Mouse (Mus musculus): Measurements from ENCODE around the gene F13a1. TPM values are rescaled to one million over a fixed set of nuclear protein-coding genes. Genes with fewer than 3 reads are reported as not detected.

F13a1 gene
- polyA plus RNA-seq, 1 experiment from 2014 or later, result 12.0 TPM

- no peak overlapping the region for H3K4me3 ChIP-seq (ENCODE audit: low read length)
- H3K4me2 ChIP-seq (ENCODE audit: low read depth, low read length), result no peak overlapping the region
- no peaks in the 10 kb centered on the region for H3K27me3 ChIP-seq (ENCODE audit: control insufficient read depth, insufficient read depth, low read length)
- H3K27ac ChIP-seq (ENCODE audit: low read length), result no peak overlapping the region
- ATAC-seq (replicated peaks; ENCODE audit: extremely low read depth, insufficient read depth, low FRiP score), result no peak
- H3K9ac ChIP-seq (ENCODE audit: low read length), result no peak overlapping the region
- H3K36me3 ChIP-seq (ENCODE audit: control insufficient read depth, insufficient read depth), result no peaks in the 10 kb centered on the region
- peaks cover 6% of the 10 kb centered on the region; the same call in 1 of the 2 replicates for H3K4me1 ChIP-seq (ENCODE audit: control insufficient read depth, insufficient read depth, low read length)
- H3K9me3 ChIP-seq (replicated peaks; ENCODE audit: control insufficient read depth, low read length), result no peaks in the 10 kb centered on the region
- 43% methylated on average over 4 of the region's 4 CpGs for WGBS
Observed at GRCm38 (mm10) chr13:36988392-36988791, 61.7 kb downstream of the F13a1 start.

DNA sequence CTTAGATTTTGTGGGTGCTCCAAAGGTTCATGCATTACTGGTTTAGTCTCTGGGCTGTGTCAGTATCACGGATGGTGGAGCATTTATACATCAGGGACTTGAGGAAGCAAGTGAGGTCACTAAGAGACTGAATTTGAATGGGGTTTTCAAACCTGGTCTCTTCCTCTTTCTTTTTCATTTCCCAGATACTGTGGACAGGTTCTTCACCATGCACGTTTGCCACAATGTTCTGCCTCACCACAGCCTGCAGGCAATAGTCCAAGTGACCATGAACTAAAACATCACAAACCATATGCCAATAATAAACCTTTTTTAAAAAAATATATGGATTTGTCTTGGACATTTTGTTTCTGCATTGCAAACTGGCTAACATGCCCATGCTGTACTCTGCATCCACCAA is 77.0 kb downstream of the F13a1 start:
- ATAC-seq (replicated peaks; ENCODE audit: extremely low read depth, insufficient read depth, low FRiP score), result no peak
- H3K9me3 ChIP-seq (replicated peaks; ENCODE audit: control insufficient read depth, low read length), result no peaks in the 10 kb centered on the region
- 74% methylated on average over 2 of the region's 2 CpGs for WGBS

DNA sequence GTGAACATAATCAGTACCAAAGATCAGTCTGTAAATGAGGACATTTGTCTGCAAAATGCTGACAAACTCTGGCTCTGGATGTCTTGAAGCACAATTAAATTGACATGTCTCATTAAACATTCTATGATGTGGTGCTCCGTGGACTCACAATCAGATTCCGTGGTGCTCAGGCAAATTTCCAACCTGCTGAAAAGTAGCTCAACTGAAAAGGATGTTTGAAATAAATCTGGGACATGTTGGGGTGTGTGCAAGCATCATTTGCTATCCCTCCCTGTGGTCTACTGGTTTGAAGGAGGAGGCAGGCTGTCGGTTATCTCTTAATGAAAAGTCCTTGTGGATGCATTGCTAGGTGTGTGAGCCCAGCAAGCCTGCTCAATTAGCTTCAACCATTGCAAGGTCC is 77.8 kb downstream of the F13a1 start:
- no peak overlapping the region for H3K4me3 ChIP-seq (ENCODE audit: low read length)
- H3K4me2 ChIP-seq (ENCODE audit: low read depth, low read length), result no peak overlapping the region
- no peak overlapping the region for H3K9ac ChIP-seq (ENCODE audit: low read length)
- H3K27ac ChIP-seq (ENCODE audit: low read length), result no peak overlapping the region
- H3K36me3 ChIP-seq (ENCODE audit: control insufficient read depth, insufficient read depth), result no peaks in the 10 kb centered on the region
- WGBS, result 77% methylated on average over 3 of the region's 3 CpGs
- H3K4me1 ChIP-seq (ENCODE audit: control insufficient read depth, insufficient read depth, low read length), result no peaks in the 10 kb centered on the region
- no peaks in the 10 kb centered on the region for H3K27me3 ChIP-seq (ENCODE audit: control insufficient read depth, insufficient read depth, low read length)
- H3K9me3 ChIP-seq (replicated peaks; ENCODE audit: control insufficient read depth, low read length), result no peaks in the 10 kb centered on the region
- ATAC-seq (replicated peaks; ENCODE audit: extremely low read depth, insufficient read depth, low FRiP score), result no peak

More for the DNA sequence above, 77.0 kb downstream of the F13a1 start:
- Histone ChIP-seq H3K36me3 (ENCODE audit: control insufficient read depth, insufficient read depth) (no peaks in the 10 kb centered on the region), H3K4me2 (ENCODE audit: low read depth, low read length) (no peak overlapping the region), H3K4me1 (ENCODE audit: control insufficient read depth, insufficient read depth, low read length) (no peaks in the 10 kb centered on the region), H3K4me3 (ENCODE audit: low read length) (no peak overlapping the region), H3K9ac (ENCODE audit: low read length) (no peak overlapping the region), H3K27me3 (ENCODE audit: control insufficient read depth, insufficient read depth, low read length) (no peaks in the 10 kb centered on the region), H3K27ac (ENCODE audit: low read length) (no peak overlapping the region)

DNA sequence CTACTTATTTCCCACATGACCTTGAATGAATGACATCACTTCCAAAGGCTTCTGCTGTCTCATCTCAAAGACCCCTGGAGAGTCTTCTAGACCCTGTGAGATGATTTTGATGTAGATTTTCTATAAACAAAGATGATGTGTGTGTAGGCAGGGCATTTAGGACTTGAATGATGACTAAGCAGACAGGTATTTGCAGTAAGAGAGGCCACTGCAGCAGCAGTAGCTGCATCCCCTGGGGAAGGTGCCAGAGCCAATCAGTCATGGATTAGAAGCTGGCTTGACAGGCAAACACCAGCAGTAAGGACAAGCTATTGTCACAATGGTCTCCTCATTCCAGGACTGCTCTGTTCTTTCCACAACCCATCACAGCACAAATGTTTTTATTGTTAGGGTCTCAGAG is 87.1 kb downstream of the F13a1 start:
- H3K27me3 ChIP-seq (ENCODE audit: control insufficient read depth, insufficient read depth, low read length), result no peaks in the 10 kb centered on the region
- no peak for ATAC-seq (replicated peaks; ENCODE audit: extremely low read depth, insufficient read depth, low FRiP score)
- peaks cover 2% of the 10 kb centered on the region; the same call in 1 of the 2 replicates for H3K9me3 ChIP-seq (replicated peaks; ENCODE audit: control insufficient read depth, low read length)
- H3K9ac ChIP-seq (ENCODE audit: low read length), result no peak overlapping the region
- H3K4me2 ChIP-seq (ENCODE audit: low read depth, low read length), result no peak overlapping the region
- H3K36me3 ChIP-seq (ENCODE audit: control insufficient read depth, insufficient read depth), result no peaks in the 10 kb centered on the region
- H3K4me1 ChIP-seq (ENCODE audit: control insufficient read depth, insufficient read depth, low read length), result no peaks in the 10 kb centered on the region
- H3K27ac ChIP-seq (ENCODE audit: low read length), result no peak overlapping the region
- no peak overlapping the region for H3K4me3 ChIP-seq (ENCODE audit: low read length)

DNA sequence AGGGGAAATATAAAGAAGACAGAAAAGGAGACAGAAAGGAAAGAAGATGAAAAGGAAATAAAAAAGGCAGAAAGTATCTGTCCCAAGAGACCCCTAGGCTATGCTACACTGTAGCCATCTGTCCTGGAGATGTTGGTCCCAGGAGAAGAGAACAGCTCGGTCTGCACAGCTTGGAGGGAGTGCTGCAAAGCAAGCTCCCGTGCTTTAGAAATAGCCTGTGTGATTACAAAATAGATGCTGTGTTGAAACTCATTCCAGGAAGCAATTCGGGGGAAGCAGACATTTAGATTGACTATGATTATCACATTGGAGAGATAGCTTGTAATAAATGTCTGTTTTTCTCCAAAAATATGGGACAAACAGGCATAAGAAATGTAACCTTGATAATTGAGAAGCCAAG is 91.0 kb downstream of the F13a1 start:
- no peak for ATAC-seq (replicated peaks; ENCODE audit: extremely low read depth, insufficient read depth, low FRiP score)
- Histone ChIP-seq H3K36me3 (ENCODE audit: control insufficient read depth, insufficient read depth) (no peaks in the 10 kb centered on the region), H3K27ac (ENCODE audit: low read length) (no peak overlapping the region), H3K4me3 (ENCODE audit: low read length) (no peak overlapping the region), H3K4me2 (ENCODE audit: low read depth, low read length) (no peak overlapping the region), H3K9ac (ENCODE audit: low read length) (no peak overlapping the region), H3K4me1 (ENCODE audit: control insufficient read depth, insufficient read depth, low read length) (no peaks in the 10 kb centered on the region), H3K27me3 (ENCODE audit: control insufficient read depth, insufficient read depth, low read length) (no peaks in the 10 kb centered on the region), H3K9me3 (replicated peaks; ENCODE audit: control insufficient read depth, low read length) (no peaks in the 10 kb centered on the region)
- WGBS, result 59% methylated on average over 3 of the region's 3 CpGs

DNA sequence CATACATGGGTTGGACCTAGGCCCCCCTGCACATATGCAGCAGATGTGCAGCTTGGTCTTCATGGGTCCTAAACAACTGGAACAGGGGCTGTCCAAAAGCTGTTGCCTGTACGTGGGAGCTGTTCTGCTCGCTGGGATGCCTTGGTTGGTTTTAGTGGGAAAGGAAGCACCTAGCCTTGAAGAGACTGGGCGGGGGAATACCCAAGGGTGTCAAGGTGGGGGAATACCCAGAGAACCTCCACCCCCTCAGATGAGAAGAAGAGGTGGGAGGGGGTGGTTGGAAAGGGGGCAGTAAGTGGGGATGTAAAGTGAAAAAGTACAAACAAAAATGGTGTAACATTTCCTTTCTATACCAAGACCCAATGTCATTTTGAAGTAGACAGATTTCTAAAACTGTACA is 95.1 kb downstream of the F13a1 start:
- no peak for ATAC-seq (replicated peaks; ENCODE audit: extremely low read depth, insufficient read depth, low FRiP score)
- Histone ChIP-seq H3K4me3 (ENCODE audit: low read length) (no peak overlapping the region), H3K4me2 (ENCODE audit: low read depth, low read length) (no peak overlapping the region), H3K9ac (ENCODE audit: low read length) (no peak overlapping the region), H3K9me3 (replicated peaks; ENCODE audit: control insufficient read depth, low read length) (no peaks in the 10 kb centered on the region), H3K4me1 (ENCODE audit: control insufficient read depth, insufficient read depth, low read length) (no peaks in the 10 kb centered on the region), H3K36me3 (ENCODE audit: control insufficient read depth, insufficient read depth) (no peaks in the 10 kb centered on the region), H3K27ac (ENCODE audit: low read length) (no peak overlapping the region), H3K27me3 (ENCODE audit: control insufficient read depth, insufficient read depth, low read length) (no peaks in the 10 kb centered on the region)
- 91% methylated on average over 3 of the region's 3 CpGs for WGBS

- Histone ChIP-seq H3K27ac (ENCODE audit: low read length) (no peak overlapping the region), H3K36me3 (ENCODE audit: control insufficient read depth, insufficient read depth) (no peaks in the 10 kb centered on the region), H3K4me1 (ENCODE audit: control insufficient read depth, insufficient read depth, low read length) (no peaks in the 10 kb centered on the region), H3K9ac (ENCODE audit: low read length) (no peak overlapping the region), H3K4me3 (ENCODE audit: low read length) (no peak overlapping the region), H3K4me2 (ENCODE audit: low read depth, low read length) (no peak overlapping the region), H3K9me3 (replicated peaks; ENCODE audit: control insufficient read depth, low read length) (no peaks in the 10 kb centered on the region), H3K27me3 (ENCODE audit: control insufficient read depth, insufficient read depth, low read length) (no peaks in the 10 kb centered on the region)
- no peak for ATAC-seq (replicated peaks; ENCODE audit: extremely low read depth, insufficient read depth, low FRiP score)
Observed at GRCm38 (mm10) chr13:36953676-36954075, 96.4 kb downstream of the F13a1 start.

DNA sequence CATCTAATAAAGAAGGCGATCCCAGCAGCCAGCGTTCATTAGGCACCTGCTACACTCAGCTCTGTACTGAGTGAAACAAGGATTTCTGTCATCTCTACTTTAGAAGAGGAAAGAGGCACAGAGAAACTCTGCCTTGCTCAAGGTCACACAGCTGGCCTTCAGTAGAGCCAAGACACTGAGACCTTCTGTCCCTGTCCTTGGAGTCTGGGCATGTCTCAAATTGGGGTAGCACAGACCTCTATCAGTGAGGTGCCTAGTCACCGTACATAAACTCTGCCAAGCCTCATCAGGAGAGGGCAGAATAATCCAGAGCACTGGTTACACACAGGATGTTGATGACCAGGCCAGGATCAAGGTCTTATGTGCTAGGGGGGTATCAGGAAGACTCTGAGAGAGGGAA is 108.2 kb downstream of the F13a1 start:
- 77% methylated on average over 3 of the region's 3 CpGs for WGBS
- ATAC-seq (replicated peaks; ENCODE audit: extremely low read depth, insufficient read depth, low FRiP score), result no peak
- no peak overlapping the region for H3K9ac ChIP-seq (ENCODE audit: low read length)
- no peaks in the 10 kb centered on the region for H3K4me1 ChIP-seq (ENCODE audit: control insufficient read depth, insufficient read depth, low read length)
- H3K27ac ChIP-seq (ENCODE audit: low read length), result no peak overlapping the region
- no peaks in the 10 kb centered on the region for H3K36me3 ChIP-seq (ENCODE audit: control insufficient read depth, insufficient read depth)
- no peak overlapping the region for H3K4me3 ChIP-seq (ENCODE audit: low read length)
- H3K9me3 ChIP-seq (replicated peaks; ENCODE audit: control insufficient read depth, low read length), result no peaks in the 10 kb centered on the region
- H3K4me2 ChIP-seq (ENCODE audit: low read depth, low read length), result no peak overlapping the region
- H3K27me3 ChIP-seq (ENCODE audit: control insufficient read depth, insufficient read depth, low read length), result no peaks in the 10 kb centered on the region

- H3K9ac ChIP-seq (ENCODE audit: low read length), result no peak overlapping the region
- ATAC-seq (replicated peaks; ENCODE audit: extremely low read depth, insufficient read depth, low FRiP score), result no peak
- no peak overlapping the region for H3K4me2 ChIP-seq (ENCODE audit: low read depth, low read length)
- 87% methylated on average over 9 of the region's 9 CpGs for WGBS
- no peak overlapping the region for H3K27ac ChIP-seq (ENCODE audit: low read length)
- no peak overlapping the region for H3K4me3 ChIP-seq (ENCODE audit: low read length)
- H3K9me3 ChIP-seq (replicated peaks; ENCODE audit: control insufficient read depth, low read length), result no peaks in the 10 kb centered on the region
- H3K36me3 ChIP-seq (ENCODE audit: control insufficient read depth, insufficient read depth), result no peaks in the 10 kb centered on the region
- no peaks in the 10 kb centered on the region for H3K4me1 ChIP-seq (ENCODE audit: control insufficient read depth, insufficient read depth, low read length)
- no peaks in the 10 kb centered on the region for H3K27me3 ChIP-seq (ENCODE audit: control insufficient read depth, insufficient read depth, low read length)
Observed at GRCm38 (mm10) chr13:36932066-36932465, 118.0 kb downstream of the F13a1 start.

GRCm38 (mm10) chr13:36919737-36920136 is 130.3 kb downstream of the F13a1 start:
- Histone ChIP-seq H3K27me3 (ENCODE audit: control insufficient read depth, insufficient read depth, low read length) (no peaks in the 10 kb centered on the region), H3K9ac (ENCODE audit: low read length) (no peak overlapping the region), H3K36me3 (ENCODE audit: control insufficient read depth, insufficient read depth) (no peaks in the 10 kb centered on the region), H3K9me3 (replicated peaks; ENCODE audit: control insufficient read depth, low read length) (no peaks in the 10 kb centered on the region), H3K4me3 (ENCODE audit: low read length) (no peak overlapping the region), H3K4me2 (ENCODE audit: low read depth, low read length) (no peak overlapping the region), H3K4me1 (ENCODE audit: control insufficient read depth, insufficient read depth, low read length) (no peaks in the 10 kb centered on the region), H3K27ac (ENCODE audit: low read length) (no peak overlapping the region)
- 72% methylated on average over 4 of the region's 4 CpGs for WGBS
- ATAC-seq (replicated peaks; ENCODE audit: extremely low read depth, insufficient read depth, low FRiP score), result no peak

Data from heart, embryonic 16.5 days (tissue).